Mouse (Mus musculus): ENCODE data around the gene Gpatch3.

Gene Gpatch3

DNA sequence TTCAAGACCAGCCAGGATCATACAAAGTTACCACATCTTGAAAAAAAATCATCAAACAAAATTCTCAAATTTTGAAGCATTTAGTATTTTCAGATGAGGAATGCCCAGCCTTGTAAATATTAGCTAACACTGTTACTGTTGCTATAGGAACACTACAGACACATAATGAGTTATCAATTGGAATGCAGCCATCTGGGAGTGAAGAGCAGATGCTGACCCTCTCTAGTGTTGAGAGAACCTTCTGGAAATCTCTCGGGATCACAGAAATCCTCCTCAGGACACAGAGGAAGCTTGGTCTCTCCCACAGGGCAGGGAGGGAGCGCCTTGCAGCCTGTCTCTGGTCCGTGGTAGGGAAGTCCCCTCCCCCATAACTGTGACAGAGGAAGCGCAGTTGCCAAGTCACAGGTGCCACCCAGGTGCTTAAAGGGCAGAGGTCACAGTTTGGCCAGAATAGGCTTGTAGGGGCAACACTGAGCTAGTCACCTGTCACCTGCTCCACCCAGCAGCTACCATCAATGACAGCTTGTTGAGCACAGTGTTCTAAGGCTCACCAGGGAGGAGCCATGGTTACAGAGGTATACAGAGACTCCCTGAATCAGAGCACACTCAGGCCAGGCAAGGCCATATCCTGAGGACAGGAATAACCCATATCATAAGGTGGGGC, 45.1 kb downstream of the Gpatch3 start:
- 70% methylated on average over 4 of the region's 4 CpGs for WGBS

DNA sequence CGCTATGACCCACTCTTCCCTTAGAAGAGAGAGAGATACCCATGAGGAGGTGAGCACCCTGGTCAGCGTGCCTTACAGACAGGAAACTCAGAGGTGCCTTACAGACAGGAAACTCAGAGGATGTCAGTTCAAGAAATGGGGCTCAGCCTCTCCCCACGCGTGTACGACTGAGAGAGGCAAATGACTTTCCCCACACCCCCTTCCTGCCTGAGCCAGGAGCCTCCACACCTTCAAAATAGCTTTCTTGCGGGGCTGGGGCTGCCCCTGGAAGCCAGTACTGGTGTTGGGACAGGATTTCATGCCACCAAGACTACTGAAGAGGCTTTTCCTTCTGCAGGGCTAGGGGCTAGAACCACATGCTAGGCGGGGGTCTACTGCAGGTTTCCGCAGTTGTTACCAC, 46.1 kb downstream of the Gpatch3 start:
- WGBS, result 65% methylated on average over 8 of the region's 8 CpGs

DNA sequence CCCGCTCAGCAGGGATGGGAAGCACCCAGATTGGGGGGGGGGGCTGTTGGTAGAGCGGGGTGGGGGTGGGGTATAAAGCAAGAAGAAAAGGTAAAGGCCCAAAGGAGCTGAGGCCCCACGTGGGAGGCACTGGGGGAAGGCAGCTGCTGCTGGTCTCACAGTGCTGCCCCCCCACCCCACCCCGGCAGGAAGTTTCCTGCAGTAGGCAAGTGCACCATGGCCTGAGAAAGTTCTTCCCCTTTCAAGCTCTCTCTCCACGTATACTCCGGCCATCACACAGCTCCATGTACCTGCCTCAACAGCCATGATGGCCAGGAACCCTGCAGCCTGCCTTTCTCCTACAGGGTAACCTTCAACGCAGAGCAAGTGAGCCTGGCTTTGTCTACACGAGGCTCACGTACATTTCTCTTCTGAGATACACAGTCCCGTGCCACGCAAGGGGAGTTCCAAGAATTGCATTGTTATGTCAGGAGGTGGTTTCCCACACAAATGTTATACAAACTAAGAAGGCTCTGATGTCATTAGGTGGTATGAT, 47.7 kb downstream of the Gpatch3 start:
- 80% methylated on average over 11 of the region's 11 CpGs for WGBS

- 92% methylated on average over 7 of the region's 7 CpGs for WGBS
These were observed 50.3 kb downstream of the Gpatch3 start for GRCm38 (mm10) chr4:133624830-133625229.

- 61% methylated on average over 11 of the region's 11 CpGs for WGBS
These were observed 51.1 kb downstream of the Gpatch3 start for GRCm38 (mm10) chr4:133625621-133626071.

GRCm38 (mm10) chr4:133626221-133626620, 51.7 kb downstream of the Gpatch3 start:
- 51% methylated on average over 5 of the region's 5 CpGs for WGBS

GRCm38 (mm10) chr4:133626621-133627020, 52.1 kb downstream of the Gpatch3 start:
- 83% methylated on average over 9 of the region's 9 CpGs for WGBS

DNA sequence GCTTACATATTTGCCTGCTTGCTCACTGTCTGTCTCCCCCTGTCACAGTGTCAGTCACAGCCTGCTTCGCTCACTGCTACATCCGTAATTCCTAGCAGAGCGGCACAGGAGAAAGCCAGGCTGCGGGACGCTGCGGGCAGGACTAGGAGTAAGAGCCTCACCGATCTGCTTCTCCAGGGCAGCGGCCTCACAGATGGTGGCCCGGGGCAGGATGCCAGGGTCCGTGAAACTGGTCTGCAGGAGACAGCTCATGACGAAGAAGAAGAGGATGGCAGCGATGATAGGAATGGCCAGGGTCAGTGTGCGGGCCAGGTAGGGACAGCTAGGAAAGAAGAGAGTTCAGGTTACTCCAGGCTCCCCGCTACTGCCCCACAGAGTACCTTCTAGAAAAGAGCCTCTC, 52.5 kb downstream of the Gpatch3 start:
- WGBS, result 88% methylated on average over 14 of the region's 14 CpGs

- WGBS, result 92% methylated on average over 2 of the region's 2 CpGs
These were observed 54.0 kb downstream of the Gpatch3 start for GRCm38 (mm10) chr4:133628517-133628916.

- 84% methylated on average over 7 of the region's 7 CpGs for WGBS
These were observed 54.6 kb downstream of the Gpatch3 start for GRCm38 (mm10) chr4:133629191-133629590.

DNA sequence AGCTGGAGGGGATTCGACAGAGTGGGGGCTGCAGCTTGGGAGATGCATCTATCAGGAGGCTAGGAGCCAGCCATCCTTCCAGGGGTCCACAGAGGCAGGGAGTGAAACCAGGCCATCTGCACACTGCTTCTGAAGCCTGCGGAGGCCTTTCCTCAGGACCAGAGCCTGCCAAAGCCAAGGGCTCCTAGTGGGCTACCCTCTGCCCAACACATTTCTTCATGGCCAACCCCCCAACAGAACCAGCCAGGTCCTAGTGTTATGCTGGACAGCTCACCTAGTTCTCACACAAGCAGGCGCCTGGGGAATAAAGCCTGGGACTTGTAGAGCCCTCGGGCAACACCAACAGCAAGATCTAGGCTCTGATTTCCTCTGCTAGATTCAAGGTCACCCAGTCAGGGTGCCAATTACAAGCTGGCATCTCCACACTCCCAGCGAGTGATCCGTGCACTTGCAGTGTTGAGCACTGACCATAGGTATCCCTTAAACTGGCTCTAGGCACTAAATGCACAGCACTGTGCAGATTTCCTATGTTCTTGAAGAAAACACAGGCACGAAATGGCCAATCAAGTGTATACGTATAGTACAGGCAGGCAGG, 55.9 kb downstream of the Gpatch3 start:
- 90% methylated on average over 8 of the region's 8 CpGs for WGBS

- 60% methylated on average over 14 of the region's 14 CpGs for WGBS
These were observed 56.7 kb downstream of the Gpatch3 start for GRCm38 (mm10) chr4:133631071-133631768.

DNA sequence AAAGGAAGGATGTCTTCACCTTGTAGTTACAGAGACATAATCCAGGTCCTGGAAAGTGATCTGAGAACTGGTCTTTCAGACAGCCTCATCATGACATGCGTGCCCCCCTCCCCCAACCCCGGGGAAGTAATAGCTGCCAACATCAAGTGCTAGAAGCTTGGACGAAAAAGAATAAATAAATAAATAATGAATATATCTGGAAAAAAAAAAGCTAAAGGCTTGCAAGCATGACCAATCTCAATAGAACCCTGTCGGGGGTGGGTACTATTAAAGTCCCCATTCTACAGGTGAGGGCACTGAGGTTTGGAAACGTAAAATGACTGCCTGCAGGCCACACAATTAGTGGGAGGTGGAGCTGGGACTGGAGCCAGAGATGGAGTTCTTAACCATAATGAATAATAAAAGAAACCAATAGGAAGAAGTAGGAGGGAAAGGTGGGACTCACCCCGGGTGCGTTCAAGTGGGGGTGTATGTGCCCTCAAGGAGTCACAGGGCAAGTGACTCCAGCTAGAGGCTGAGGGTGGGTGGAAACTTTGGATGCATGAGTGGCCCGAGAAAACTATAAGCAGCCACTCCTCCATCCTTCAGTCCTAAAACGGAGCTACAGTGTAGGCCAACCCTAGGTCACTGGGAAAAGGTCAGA, 57.3 kb downstream of the Gpatch3 start:
- 27% methylated on average over 9 of the region's 9 CpGs for WGBS

DNA sequence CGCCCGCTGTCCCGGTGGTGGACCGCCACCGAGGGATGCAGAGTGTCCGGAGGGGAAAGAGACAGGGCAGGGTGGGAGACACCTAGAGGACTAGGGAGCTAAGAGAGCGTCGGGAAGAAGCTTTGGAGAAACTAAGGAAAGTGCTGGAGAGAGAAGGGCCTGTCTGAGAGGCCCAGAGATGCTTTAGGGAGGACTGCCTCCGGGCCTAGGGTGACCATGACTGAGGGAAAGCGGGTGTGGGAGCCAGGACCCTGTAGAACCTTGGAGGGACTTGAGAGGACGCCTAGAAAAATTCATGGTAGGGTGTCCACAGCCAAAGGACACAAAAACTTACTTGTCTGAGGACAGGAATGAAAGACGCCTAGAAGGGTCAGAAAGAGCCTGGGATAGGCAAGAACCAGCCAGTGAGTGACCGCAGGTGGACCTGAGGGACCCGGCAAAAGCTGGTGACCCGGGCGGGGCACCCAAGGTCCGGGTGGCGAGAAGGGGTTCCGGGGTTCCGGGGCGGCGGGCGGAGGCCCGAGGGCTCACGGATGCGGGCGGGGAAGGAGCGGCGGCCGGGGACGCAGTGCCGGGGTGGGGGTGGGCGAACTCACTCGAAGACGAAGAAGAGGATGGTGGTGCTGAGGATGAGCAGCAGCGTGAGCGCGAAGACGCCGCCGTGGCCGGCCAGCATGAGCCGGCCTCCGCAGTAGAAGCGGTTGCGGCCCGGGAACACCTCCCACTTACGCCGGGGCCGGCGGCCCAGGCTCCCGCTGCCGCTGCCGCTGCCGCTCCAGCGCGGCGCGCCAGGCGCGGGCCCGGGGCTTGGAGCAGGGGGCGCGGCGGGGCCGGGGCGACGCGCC, 58.2 kb downstream of the Gpatch3 start:
- WGBS, result 2% methylated on average over 69 of the region's 69 CpGs

DNA sequence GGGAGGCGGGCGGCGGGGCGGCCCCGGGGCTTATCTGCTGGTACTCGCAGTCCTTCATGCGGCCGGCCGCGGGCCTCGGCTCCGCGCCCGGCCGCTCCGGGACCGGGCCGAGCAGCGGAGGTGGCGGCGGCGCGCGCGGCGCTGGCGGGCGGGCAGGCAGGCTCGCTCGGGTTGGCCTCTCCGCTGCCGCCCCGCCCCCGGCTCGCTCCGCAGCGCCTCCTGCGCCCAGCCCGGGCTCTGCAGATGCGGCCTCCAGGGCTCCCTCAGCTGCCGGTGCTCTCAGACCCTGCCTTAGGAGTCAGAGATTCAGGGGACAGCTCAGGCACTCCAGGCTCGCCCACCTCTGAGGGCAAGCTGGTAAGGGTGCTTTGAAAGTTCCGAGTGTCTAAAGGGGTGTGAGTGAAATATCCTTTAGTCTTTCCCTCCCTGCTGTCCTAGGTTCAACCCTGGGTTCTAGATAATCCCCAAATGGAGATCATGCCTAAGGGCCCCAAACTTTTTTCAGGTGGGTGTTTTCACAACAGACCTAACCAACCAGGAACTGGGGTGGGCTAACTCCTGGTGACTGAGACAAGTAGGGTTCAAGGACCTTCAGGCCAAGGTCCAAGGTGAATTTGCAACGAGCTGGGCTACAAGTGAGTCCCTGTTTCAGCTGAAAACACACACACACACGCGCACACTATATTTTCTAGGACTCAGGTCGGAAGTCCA, 58.9 kb downstream of the Gpatch3 start:
- 9% methylated on average over 40 of the region's 47 CpGs for WGBS

Measured in cerebral cortex, adult 2 months (tissue).